Mouse (Mus musculus): ENCODE results near the gene Hnrnpul2. TPM values are rescaled to one million over a fixed set of nuclear protein-coding genes. Genes with fewer than 3 reads are reported as not detected.
"Not testable (repeated sequence)": the region's sequence is repeated elsewhere in the genome, so short reads cannot be mapped to it uniquely, and the experiment has no call there.

Gene Hnrnpul2
- polyA plus RNA-seq, 3 experiments from 2014 or later, result 5.0 to 8.3 (median 5.9) TPM

- peak; percentile 68 for ATAC-seq
Observed at GRCm38 (mm10) chr19:8818801-8819595, 812 bp upstream of the Hnrnpul2 start, which contains the start of gene Ttc9c. Gene Ttc9c, minus strand, starts transcription at chr19:8819333.

GRCm38 (mm10) chr19:8820424-8820956, 680 bp downstream of the Hnrnpul2 start:
- peak; percentile 0 for ATAC-seq

GRCm38 (mm10) chr19:8821146-8821545, 1.3 kb downstream of the Hnrnpul2 start:
- ATAC-seq, result no peak

- no peak for ATAC-seq
Observed at GRCm38 (mm10) chr19:8822696-8823095, 2.9 kb downstream of the Hnrnpul2 start.

GRCm38 (mm10) chr19:8829660-8830059, 9.8 kb downstream of the Hnrnpul2 start, which contains the start of gene AC129217.1:
Gene AC129217.1, plus strand, starts transcription at chr19:8829773.
- ATAC-seq, result no peak

- no peak for ATAC-seq
Observed at GRCm38 (mm10) chr19:8830664-8831063, 10.9 kb downstream of the Hnrnpul2 start.

GRCm38 (mm10) chr19:8831262-8831661, 11.5 kb downstream of the Hnrnpul2 start:
- ATAC-seq, result no peak

GRCm38 (mm10) chr19:8832971-8833370, 13.2 kb downstream of the Hnrnpul2 start:
- ATAC-seq, result no peak

- not testable (repeated sequence) for ATAC-seq
Observed at GRCm38 (mm10) chr19:8836327-8836726, 16.5 kb downstream of the Hnrnpul2 start.

- ATAC-seq, result peak; percentile 75
Observed at GRCm38 (mm10) chr19:8837251-8837791, 17.5 kb downstream of the Hnrnpul2 start, which contains the start of gene Bscl2. Gene Bscl2, plus strand, starts transcription at chr19:8837467.

- peak; percentile 2 for ATAC-seq
Observed at GRCm38 (mm10) chr19:8838041-8838730, 18.4 kb downstream of the Hnrnpul2 start.

GRCm38 (mm10) chr19:8839103-8839907, 19.5 kb downstream of the Hnrnpul2 start, which contains the start of gene Gng3:
Gene Gng3, minus strand, starts transcription at chr19:8839194.
- ATAC-seq, result no peak

GRCm38 (mm10) chr19:8839908-8840791, 20.3 kb downstream of the Hnrnpul2 start:
- peak; percentile 35 for ATAC-seq

GRCm38 (mm10) chr19:8841012-8841411, 21.2 kb downstream of the Hnrnpul2 start:
- no peak for ATAC-seq

- ATAC-seq, result no peak
Observed at GRCm38 (mm10) chr19:8842961-8843360, 23.2 kb downstream of the Hnrnpul2 start.

- no peak for ATAC-seq
Observed at GRCm38 (mm10) chr19:8844371-8845129, 24.7 kb downstream of the Hnrnpul2 start.

GRCm38 (mm10) chr19:8848356-8848755, 28.5 kb downstream of the Hnrnpul2 start:
- no peak for ATAC-seq

- no peak for ATAC-seq
Observed at GRCm38 (mm10) chr19:8850402-8850901, 30.6 kb downstream of the Hnrnpul2 start, which contains the start of gene Lrrn4cl. Gene Lrrn4cl, plus strand, starts transcription at chr19:8850768.

- no peak for ATAC-seq
Observed at GRCm38 (mm10) chr19:8851639-8852038, 31.8 kb downstream of the Hnrnpul2 start.

Data from inflammation-experienced regulatory T-cells, adult 6 months (primary cell).